Mouse (Mus musculus) spleen, postnatal 10 days (tissue): ENCODE data around the gene Ms4a3.

Experiments used
- DNase-seq, 2 experiments: peaks; one replicate each; pipeline ENCODE4 v3.0.0; 2021 to 2022; ENCODE audit warnings: low spot score in 2 of 2

The Ms4a3 gene

DNA sequence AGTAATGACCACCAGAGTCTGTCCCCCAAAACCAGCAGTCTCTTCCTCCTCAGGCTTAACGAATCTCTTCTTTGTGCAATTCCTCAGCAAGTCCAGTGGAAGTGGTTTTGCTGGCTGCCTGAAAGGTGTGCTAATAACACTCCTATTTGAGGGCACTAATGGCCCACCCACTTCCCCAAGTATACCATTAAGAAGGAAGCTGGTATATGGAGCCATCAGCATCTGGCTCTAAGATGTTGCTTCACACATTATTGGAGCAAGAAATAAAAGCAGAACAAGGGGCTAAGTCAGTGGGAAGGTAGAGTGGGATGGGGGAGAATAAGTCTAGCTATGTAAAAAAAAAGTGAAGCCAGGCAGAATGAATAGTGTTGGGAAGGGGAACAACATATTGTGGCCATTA is at the start of gene Ms4a3:
TSS of gene Ms4a3 (minus strand) at position 120 of the 400 bp plus-strand sequence.
- no peak for DNase-seq

DNA sequence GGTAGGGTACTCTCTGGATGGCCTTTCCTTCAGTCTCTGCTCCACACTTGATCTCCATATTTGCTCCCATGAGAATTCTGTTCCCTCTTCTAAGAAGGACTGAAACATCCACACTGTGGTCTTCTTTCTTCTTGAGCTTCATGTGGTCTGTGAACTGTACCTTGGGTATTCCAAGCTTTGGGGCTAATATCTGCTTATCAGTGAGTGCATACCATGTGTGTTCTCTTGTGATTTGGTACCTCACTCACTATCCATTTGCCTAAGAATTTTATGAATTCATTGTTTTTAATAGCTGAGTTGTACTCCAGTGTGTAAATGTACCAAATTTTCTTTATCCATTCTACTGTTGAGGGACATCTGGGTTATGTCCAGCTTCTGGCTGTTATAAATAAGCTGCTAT is 20.9 kb upstream of the Ms4a3 start:
- DNase-seq: no peak

DNA sequence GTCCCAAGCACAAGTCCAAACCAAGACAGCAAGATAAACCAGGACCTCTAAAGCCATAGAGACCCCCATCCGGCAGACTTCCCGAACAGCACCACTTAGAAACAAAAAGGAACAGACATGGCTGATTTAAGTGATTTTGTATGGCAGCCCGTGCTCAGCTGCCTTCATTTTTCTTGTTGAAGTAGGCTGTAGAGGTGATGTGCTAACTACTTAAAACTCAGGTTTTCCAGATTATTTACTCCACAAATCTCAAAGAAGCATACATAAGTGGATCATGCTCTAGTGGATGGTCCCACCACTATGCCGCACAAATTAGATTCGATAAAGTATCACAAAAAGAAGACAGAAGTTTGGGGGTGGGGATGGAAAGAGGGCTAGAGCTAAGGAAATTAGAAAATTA is 19.8 kb upstream of the Ms4a3 start, which contains the start of gene Oosp2:
TSS of gene Oosp2 (minus strand) at position 101 of the 400 bp plus-strand sequence.
- DNase-seq: no peak

DNA sequence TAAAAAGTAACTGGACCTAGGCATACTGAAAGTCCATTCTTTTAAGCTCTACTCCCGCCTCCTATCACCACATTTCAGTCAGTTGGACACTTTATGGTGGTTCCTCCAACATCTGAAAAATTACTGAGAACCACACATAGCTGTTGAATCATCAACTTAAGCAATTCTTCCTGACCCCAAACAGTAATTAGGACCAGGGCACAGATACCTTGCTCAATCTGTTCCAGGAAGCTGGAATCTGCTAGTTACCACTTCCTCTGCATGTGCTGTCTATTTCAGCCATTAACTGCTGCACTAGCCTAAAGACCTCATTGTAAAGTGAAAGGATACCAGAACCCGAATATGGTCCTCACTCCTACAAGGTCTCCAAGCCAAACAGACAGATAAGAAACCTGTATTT is 18.5 kb upstream of the Ms4a3 start:
- no peak for DNase-seq

DNA sequence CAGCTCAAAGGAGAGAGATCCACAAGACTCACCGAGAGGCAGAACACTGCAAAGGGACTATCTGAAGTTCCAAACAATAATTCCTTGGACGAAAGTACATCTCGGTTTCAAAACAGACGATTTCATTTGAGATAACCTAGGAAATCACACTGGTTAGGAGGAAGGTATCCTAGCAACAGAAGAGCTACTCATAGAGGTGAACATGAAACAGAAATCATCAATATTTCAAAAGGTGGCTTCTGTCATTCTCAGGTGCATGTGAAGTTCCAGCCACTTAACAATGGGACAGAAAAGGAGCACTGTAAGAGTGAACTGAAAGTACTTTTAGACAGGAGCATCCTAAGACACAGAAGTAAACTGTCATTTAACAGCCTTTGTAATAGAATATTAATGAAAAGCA is 8.9 kb upstream of the Ms4a3 start:
- DNase-seq: no peak

DNA sequence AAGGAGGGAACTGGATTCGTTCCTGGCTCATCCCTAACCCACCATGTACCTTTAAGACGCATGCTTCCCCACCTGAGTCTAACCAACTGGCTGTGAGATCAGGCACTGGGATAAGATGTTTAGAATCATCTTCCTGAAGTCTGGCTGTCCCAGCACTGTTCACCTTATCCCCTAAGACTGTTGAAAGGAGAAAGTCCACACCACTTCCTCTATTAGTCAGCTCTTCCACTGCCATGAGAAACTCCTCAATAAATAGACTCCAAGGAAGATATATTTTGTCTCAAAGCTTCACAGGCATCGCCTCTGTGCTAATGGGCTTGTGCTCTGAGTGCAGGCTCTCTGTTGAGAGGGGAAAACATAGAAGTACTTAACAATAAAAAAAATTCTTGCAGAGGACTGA is 5.5 kb upstream of the Ms4a3 start:
- no peak for DNase-seq

DNA sequence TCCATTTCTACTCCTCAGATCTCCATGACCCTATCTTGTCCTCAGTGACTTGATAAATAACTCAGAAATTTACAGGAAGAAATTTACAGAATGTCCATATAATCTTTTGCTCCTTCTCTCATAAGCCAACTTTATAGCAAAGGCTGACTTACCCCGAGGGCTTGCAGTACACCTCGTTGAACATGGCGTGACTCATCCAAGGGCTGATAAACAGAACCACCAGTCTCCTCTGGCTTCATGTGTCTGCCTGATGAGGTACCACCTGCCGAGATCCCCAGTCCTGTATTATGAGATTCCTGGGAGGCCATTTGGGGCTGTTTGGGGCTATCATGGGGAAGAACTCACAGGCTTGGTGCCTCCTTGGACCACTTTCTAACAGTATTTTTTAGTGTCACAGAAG is 1.6 kb downstream of the Ms4a3 start:
- no peak for DNase-seq

DNA sequence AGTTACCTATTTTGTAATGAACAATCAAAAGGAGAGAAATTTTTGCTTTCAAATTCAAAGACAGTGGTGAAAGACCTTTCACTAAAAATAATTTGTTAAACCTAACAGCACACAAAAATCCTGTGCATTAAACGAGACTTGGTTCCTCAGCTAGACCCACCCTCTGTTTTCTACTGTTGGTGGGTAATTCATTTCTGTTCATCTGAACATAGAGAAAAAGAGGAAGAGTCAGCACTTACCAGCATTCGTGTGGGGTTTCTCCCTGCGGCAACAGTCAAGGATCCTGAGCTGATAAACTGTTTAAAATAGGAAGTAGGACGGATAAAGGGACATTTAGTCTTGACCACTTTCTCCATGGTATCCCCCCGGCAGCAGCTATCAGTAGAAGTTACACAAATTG is 5.1 kb downstream of the Ms4a3 start:
- DNase-seq: no peak

DNA sequence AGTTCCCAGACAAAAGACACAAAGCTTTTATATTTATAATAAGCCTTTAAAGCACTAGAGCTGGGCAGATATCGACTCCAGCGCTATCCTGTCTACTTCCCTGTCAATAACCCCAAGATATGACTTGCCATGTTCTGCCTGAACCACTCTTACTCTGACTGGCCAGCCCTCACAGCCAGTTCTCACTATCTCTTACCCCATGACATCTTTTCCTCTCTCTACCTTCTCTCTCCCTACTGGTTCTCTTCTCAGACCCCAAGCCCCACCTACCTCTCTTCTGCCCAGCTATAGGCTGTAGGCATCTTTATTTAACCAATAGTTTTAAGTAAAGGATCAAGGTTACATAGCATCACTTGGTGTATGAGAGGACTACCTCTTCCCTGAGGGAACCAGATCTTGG is 6.3 kb downstream of the Ms4a3 start:
- DNase-seq: no peak

DNA sequence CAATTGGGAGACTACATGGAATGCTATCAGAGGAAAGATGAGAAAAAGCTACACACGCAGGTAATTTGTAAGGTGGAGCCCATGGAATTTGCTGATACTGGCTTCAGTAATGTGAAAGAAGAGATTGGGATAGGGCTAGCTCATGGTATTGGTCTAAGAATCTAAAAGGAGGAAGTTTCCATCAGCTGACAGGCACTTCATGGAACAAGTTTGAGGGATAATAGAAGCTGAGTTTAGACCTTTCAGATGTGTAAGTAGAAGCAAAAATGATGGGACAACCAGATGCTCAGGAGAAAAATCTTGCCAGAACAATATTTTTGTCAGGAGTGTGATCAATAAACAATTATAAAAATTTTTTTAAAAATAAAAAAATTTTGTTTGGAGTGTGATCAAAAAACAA is 6.9 kb downstream of the Ms4a3 start:
- no peak for DNase-seq

DNA sequence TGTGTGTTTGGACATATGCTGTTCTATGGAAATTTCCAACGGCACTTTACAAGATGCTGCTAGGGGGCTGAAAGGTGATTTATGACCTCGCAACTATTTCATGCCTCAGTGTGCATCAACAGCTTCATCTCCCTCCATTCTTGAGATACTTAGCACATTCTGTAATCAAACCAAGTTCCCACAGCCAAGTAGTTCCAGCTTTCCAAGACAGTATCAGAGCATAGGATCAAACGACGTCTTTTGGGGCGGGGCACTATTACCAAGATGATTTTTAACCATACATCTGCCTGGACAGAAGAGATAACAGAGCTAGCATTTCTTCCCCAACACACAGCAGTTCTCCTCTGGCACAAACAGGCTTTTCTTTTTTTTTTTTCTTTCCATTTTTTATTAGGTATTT is 15.4 kb downstream of the Ms4a3 start:
- no peak for DNase-seq

DNA sequence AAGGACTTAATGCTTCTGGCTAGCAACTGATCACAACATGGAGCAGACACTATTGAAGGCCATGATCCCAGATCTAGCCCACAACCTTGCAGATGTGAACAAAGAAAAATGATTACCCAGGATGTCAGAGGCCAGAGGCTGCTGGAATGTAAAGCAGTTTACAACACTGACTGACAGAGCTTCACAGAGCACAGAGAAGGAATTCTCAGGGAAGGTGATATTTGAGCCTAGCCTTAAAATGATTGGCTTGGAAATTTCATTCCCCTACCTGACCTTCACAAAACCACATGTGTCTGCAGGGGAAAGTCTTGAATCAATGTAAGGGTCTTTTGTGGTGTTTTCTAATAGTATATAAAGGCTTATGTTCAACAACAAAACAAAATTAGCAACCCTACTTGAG is 15.9 kb downstream of the Ms4a3 start:
- no peak for DNase-seq

DNA sequence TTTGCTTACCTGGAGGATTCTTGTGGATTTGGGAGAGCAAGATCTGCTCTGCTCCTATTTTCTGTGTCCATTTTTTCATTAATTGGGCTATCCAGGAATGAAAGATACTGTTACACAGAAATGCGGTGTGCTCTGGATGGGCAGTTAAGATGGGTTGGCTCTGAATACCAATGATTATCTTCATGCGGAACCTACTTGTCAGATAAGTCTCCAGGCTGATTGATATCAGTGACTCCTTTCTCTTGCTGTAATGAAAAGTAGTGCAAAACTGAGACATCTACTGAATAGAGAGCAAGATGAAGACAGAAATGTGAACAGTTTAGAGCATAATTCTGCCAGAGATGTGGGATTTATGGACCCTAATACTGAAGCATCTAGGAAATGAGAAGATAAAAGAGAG is 17.1 kb downstream of the Ms4a3 start, which contains the start of gene Ms4a2:
TSS of gene Ms4a2 (minus strand) at position 169 of the 400 bp plus-strand sequence.
- no peak for DNase-seq

DNA sequence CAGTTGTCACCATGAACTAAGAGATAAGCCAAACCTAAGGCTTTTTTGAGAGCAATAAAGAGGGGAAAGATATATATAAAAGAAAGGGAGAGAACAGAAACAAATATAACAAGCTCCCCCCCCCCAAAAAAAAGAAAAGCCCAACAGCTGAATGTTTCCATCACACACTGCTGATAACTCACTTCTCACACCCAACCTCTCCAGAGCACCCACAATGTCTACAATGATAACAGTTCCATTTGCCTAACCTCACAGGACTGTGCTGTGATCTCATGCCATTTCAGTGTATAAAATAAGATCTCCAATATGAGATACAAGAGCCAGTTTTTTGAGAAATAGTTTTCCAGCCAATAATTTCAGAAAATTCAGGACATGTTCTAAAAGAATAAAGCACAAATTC is 22.7 kb downstream of the Ms4a3 start:
- no peak for DNase-seq

DNA sequence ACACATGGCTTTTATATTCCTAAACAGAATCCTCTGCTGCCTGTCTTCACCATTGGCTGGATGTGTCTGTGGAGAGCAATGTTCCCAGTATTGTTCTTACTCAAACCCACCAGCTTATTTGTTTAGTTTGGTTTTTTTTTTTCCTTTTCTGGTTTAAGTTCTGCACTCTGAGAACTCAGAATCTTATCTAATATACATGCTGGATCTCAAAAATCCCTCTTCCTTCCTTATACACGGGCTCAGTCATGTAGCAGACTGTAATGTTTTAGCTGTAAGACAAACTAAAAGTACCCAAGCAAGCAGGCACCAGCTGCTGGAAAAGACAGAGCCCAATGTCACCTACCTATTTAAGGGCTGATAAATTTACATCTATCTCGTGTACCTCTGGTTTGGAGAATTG is 25.8 kb downstream of the Ms4a3 start:
- DNase-seq: no peak

DNA sequence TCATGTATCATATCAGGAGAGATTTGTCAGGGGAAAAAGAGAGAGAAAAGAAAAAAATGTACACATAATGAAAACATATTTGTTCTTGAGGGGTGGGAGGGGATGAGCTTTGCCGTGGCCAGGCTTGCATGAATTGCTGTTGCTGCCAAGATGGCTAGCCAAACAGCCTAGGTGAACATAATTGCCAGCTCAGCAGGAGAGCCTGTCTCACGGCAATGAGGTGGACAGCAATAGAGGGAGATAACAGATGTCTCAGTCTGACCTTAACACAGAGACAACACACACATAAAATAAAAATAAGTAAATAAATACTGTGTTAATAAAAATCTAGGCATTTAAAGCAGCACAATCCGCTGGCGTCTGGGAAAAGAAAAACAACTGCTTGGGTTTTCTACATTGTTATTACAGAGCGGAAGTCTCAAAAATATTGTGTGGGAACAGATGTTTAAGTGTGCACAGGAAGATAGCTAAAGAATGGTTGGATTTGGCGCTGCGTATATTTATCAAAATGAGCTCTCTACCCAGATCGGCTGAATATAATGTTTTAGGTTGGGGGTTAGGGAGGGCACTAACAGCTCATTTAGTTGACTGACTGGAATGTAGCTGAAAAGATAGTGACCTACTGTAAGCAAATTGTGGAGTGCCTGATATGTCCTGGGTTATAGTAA is 26.7 kb downstream of the Ms4a3 start:
- DNase-seq: no peak

DNA sequence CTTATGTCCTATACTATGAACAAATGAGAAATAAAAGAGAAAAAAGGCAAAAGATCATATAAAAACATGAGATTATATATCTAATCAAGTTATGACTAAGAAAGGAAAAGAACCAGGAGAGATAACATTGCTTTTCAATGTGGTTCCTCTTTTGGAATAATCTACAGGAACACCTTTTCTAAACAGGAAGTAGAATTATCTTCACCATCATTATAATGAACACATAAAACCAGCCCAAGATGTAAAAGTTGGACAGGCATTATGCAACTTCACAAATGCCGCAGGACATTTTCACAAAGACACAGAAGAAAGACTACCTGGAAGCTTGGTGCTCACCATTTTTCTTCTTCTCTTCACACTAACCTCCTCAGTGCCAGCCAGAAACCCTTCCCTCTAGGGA is 27.6 kb downstream of the Ms4a3 start:
- no peak for DNase-seq

DNA sequence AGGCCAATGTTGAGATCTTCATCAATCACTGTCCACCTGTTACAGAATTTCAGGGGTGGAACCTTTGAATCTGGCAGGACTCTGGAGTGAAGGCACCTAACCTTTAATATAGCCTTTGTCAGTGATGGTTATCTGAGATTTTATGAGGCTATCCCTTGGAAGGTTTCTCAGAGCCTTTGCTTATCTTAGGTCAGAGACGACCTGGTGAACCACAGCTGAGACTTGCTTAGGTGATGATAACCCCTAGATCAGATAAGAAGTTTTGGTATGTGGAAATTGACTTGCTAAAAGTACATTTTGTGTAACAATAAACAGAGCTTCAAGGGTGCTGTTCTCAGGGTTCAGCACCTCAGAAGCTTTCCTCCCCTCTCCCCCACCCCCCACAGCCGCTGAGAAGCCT is 28.4 kb downstream of the Ms4a3 start:
- DNase-seq: no peak

DNA sequence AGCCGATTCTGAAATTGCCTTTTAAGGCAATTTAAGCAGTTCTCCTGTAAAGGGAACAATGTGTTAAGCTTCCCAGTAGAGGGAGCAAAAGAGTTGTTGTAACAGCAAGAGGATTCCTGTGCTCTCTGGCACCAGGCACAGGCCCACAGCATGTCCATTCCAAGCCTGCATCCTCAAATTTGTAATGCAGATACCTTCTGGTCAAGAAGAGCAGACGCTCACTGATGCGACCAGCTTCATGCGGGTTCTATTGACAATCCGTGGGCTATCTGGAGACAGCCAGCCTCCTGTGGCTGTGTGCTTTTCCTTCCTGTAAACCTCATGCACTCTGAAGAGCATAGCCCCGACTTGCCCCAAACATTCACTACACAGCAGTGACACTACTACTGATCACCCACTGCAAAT is 29.1 kb downstream of the Ms4a3 start:
- no peak for DNase-seq

DNA sequence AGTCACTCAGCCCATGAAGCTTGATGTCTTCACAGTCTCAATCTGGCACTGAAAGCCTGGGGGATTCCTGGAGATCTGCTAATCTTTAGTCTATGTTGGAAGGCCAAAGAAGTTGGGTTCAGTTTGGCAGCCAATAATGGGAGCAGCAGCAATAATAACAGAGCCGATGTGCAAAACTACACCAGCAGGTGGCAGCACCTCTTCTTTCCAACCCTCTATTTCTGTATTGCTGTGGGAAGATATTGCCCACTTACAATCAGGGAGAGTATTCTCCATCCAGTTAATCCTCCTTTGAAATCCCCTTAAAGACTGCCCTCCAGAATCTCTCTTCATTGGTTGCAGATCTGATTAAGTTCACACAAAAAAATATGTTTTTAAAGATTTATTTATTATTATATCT is 32.5 kb downstream of the Ms4a3 start:
- DNase-seq: peak; percentile 35 to 70

DNA sequence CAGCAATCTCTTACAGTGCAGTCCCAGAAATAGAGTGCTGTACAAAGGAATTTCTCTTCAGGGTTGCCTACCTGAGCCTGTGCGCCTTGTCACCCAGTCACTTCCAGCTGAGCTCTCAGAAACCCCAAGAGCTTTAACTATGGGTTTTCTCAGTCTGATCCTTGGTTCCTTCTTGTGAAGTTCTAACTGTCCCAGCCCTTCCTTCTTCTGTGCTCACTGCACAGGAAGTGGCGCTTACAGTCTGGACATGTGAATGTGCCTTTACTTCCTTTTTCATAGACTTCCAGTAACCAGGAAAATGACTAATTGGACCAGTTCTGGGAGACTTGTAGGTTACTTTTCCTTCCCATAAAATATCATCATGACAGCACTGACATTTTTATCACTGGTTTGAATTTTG is 36.0 kb downstream of the Ms4a3 start, which contains the start of gene Ms4a6d:
TSS of gene Ms4a6d (minus strand) at position 247 of the 400 bp plus-strand sequence.
- DNase-seq: no peak

DNA sequence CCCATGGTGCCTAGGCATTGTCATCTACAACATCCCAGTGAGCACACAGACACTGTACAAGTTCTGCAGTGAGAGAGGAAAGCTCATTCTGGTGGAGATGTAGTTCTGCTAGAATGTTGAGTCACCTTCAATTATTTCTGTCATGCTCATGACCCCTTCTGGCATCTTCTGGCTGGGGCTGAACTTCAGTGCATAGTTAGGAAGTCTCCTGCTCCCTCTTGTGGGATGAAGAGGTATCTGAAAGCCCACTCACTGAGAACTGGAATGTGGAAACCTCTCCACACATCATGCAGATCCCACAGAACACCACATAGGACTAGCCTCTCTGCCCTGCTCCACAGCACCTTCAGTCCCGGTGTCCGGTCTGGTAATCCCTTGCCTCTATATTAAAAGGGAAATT is 38.6 kb downstream of the Ms4a3 start:
- peak in 1 of 2 experiments; percentile 50 for DNase-seq

DNA sequence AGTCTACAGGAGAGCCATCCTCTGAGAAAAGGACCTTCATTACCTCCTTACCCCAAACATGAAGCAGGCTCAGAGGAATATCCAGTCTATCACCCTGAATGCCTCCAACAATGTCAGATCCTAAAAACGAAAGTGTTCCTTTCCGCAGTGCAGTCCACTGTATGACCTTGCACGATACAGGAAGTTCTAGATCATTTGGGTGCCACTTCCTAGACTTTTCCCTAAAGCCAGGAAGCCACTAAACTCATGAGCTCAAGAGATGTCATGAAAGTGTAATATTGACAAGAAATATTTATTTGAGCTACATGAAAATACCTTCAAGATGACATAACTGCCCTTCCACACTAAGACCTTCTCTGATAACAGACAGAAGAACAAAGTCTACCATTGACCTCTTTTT is 39.3 kb downstream of the Ms4a3 start:
- DNase-seq: no peak

DNA sequence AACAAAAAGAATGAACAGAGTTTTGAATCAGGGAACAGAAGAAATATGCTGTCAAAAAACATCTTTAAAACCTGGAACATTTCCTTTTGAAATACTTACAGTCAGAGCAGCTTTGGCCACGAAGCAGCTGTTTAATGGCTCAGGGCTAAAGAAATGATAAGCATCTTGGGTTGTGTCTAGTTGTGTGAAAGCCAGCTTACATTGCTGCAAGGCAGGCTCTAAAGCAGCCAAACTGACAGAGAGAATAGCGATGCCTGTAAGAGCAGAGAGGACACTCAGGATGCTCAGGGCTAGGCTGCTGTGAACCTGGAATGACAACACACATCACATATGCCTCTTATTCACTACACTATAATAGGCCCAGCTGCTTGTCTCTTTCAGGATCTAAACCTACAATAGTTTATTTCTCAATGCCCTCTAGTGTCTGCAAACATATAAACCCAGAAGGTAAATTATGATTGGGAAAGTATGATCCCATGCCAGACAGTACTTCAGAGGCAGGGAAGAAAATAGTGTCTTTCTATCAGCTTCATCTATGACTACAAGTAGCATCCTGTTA is 50.7 kb downstream of the Ms4a3 start:
- no peak for DNase-seq
